Mouse (Mus musculus): Measurements from ENCODE around the gene Mrps18b.

DNA sequence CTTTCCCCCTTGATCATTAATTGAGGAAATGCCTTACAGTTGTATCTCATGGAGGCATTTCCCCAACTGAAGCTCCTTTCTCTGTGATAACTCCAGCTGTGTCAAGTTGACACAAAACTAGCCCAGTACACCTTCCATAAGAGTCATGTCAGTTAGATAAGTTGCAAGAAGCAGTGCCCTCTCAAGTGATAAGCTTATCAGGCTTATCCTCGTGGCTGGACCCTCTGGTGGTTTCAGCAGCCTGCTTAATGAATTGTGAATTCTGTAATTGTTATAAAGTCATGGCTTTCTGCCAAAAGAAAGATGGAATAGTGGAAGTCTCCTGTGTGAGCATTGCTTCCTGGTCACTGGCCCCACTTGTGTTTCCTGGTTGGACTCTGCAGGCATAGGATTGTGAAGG, 11.3 kb upstream of the Mrps18b start:
- TF ChIP-seq CTCF (IDR thresholded peaks at IDR 0.05; ENCODE audit: low read depth) (no peak), EP300 (IDR thresholded peaks at IDR 0.05; ENCODE audit: low read depth) (peak; percentile 95)
